Mouse (Mus musculus) heart, embryonic 10.5 days (tissue): ENCODE data around the gene Disp2. TPM values are rescaled to one million over a fixed set of nuclear protein-coding genes. Genes with fewer than 3 reads are reported as not detected.
A peak's percentile ranks its signal among the peaks of the same experiment; 100 is the strongest.

Experiments
- DNase-seq: peaks from one replicate; pipeline ENCODE4 v3.0.0-alpha.2; 2017; ENCODE audit warnings: low spot score
- H3K27ac ChIP-seq: fragments of 300-500 bp; sonication (generic); 2 replicates; pipeline ENCODE4 v1.5.1; 2016; ENCODE audit warnings: mild to moderate bottlenecking
- H3K27me3 ChIP-seq: fragments of 300-500 bp; sonication (generic); 2 replicates; pipeline ENCODE4 v1.6.1; 2016; ENCODE audit warnings: mild to moderate bottlenecking; ENCODE audit not compliant: poor library complexity, insufficient read depth, severe bottlenecking
- H3K36me3 ChIP-seq: fragments of 300-500 bp; sonication (generic); 2 replicates; pipeline ENCODE4 v1.6.1; 2016; ENCODE audit warnings: mild to moderate bottlenecking, moderate library complexity
- H3K4me1 ChIP-seq: fragments of 300-500 bp; sonication (generic); 2 replicates; pipeline ENCODE4 v1.6.1; 2016; ENCODE audit warnings: mild to moderate bottlenecking
- H3K4me3 ChIP-seq: fragments of 300-500 bp; sonication (generic); 2 replicates; pipeline ENCODE4 v1.5.1; 2016; ENCODE audit warnings: mild to moderate bottlenecking, moderate library complexity
- H3K9me3 ChIP-seq: fragments of 300-500 bp; sonication (generic); 2 replicates; pipeline ENCODE4 v1.6.1; 2016; ENCODE audit warnings: mild to moderate bottlenecking, moderate library complexity
- WGBS: fragments of 180-500 bp; shearing (Covaris S2); methylation state at CpG from one replicate; pipeline ENCODE4 v1.1.7; 2016; 5-methylcytosine and 5-hydroxymethylcytosine counted together
- polyA plus RNA-seq: library from polyadenylated mRNA; unstranded; fragments of >200 nt; fragmentation: Nextera tagmentation; extraction: Ambion mirVana; gene quantifications from 2 replicates; pipeline ENCODE4 v1.2.1, GENCODE M21; 2016

The Disp2 gene
- polyA plus RNA-seq, 1 experiment from 2014 or later: 0.20 TPM

- no peak for DNase-seq
- H3K4me3 ChIP-seq: no peak overlapping the region
- 60% methylated on average over 4 of the region's 4 CpGs for WGBS
- H3K27ac ChIP-seq: no peak overlapping the region
- H3K9me3 ChIP-seq: no peaks in the 10 kb centered on the region
- peaks cover 20% of the 10 kb centered on the region for H3K4me1 ChIP-seq
- H3K36me3 ChIP-seq: no peaks in the 10 kb centered on the region
- H3K27me3 ChIP-seq: peaks cover 37% of the 10 kb centered on the region
Measured at GRCm38 (mm10) chr2:118778418-118778817, 1.1 kb upstream of the Disp2 start.

GRCm38 (mm10) chr2:118779065-118779464 is 454 bp upstream of the Disp2 start:
- Histone ChIP-seq H3K4me1 (peaks cover 20% of the 10 kb centered on the region), H3K27ac (peak overlapping the region; percentile 2; the same call in 1 of the 2 replicates), H3K27me3 (peaks cover 37% of the 10 kb centered on the region), H3K36me3 (no peaks in the 10 kb centered on the region), H3K4me3 (peak overlapping the region; percentile 51), H3K9me3 (no peaks in the 10 kb centered on the region)
- 9% methylated on average over 10 of the region's 10 CpGs for WGBS
- DNase-seq: no peak

- Histone ChIP-seq H3K27ac (no peak overlapping the region), H3K4me1 (peaks cover 16% of the 10 kb centered on the region), H3K9me3 (no peaks in the 10 kb centered on the region), H3K36me3 (no peaks in the 10 kb centered on the region), H3K27me3 (peaks cover 29% of the 10 kb centered on the region), H3K4me3 (no peak overlapping the region)
- WGBS: 41% methylated on average over 1 of the region's 1 CpGs
- DNase-seq: no peak
Measured at GRCm38 (mm10) chr2:118781115-118781514, 1.6 kb downstream of the Disp2 start.

- Histone ChIP-seq H3K27me3 (peaks cover 32% of the 10 kb centered on the region), H3K4me1 (peaks cover 13% of the 10 kb centered on the region), H3K4me3 (no peak overlapping the region), H3K36me3 (no peaks in the 10 kb centered on the region), H3K9me3 (no peaks in the 10 kb centered on the region), H3K27ac (no peak overlapping the region)
- no peak for DNase-seq
- 42% methylated on average over 4 of the region's 4 CpGs for WGBS
Measured at GRCm38 (mm10) chr2:118782303-118782702, 2.8 kb downstream of the Disp2 start.

- H3K27me3 ChIP-seq: peaks cover 38% of the 10 kb centered on the region
- no peak overlapping the region for H3K27ac ChIP-seq
- H3K4me1 ChIP-seq: peaks cover 13% of the 10 kb centered on the region
- no peak overlapping the region for H3K4me3 ChIP-seq
- no peak for DNase-seq
- 66% methylated on average over 5 of the region's 5 CpGs for WGBS
- no peaks in the 10 kb centered on the region for H3K9me3 ChIP-seq
- no peaks in the 10 kb centered on the region for H3K36me3 ChIP-seq
Measured at GRCm38 (mm10) chr2:118783093-118783492, 3.6 kb downstream of the Disp2 start.

GRCm38 (mm10) chr2:118783663-118784062 is 4.1 kb downstream of the Disp2 start:
- H3K4me1 ChIP-seq: peaks cover 13% of the 10 kb centered on the region
- no peak overlapping the region for H3K4me3 ChIP-seq
- H3K36me3 ChIP-seq: no peaks in the 10 kb centered on the region
- DNase-seq: no peak
- peaks cover 42% of the 10 kb centered on the region for H3K27me3 ChIP-seq
- no peaks in the 10 kb centered on the region for H3K9me3 ChIP-seq
- 88% methylated on average over 7 of the region's 7 CpGs for WGBS
- H3K27ac ChIP-seq: no peak overlapping the region

GRCm38 (mm10) chr2:118786525-118786924 is 7.0 kb downstream of the Disp2 start:
- H3K27me3 ChIP-seq: peaks cover 50% of the 10 kb centered on the region
- no peak overlapping the region for H3K27ac ChIP-seq
- H3K36me3 ChIP-seq: no peaks in the 10 kb centered on the region
- WGBS: 65% methylated on average over 5 of the region's 5 CpGs
- H3K9me3 ChIP-seq: no peaks in the 10 kb centered on the region
- H3K4me1 ChIP-seq: peaks cover 13% of the 10 kb centered on the region
- H3K4me3 ChIP-seq: no peak overlapping the region
- no peak for DNase-seq

- no peak overlapping the region for H3K4me3 ChIP-seq
- WGBS: 81% methylated on average over 11 of the region's 11 CpGs
- H3K36me3 ChIP-seq: no peaks in the 10 kb centered on the region
- DNase-seq: no peak
- H3K27ac ChIP-seq: no peak overlapping the region
- H3K4me1 ChIP-seq: peaks cover 13% of the 10 kb centered on the region
- peaks cover 75% of the 10 kb centered on the region for H3K27me3 ChIP-seq
- no peaks in the 10 kb centered on the region for H3K9me3 ChIP-seq
Measured at GRCm38 (mm10) chr2:118789501-118789900, 10.0 kb downstream of the Disp2 start.

GRCm38 (mm10) chr2:118790221-118790550 is 10.7 kb downstream of the Disp2 start:
- Histone ChIP-seq H3K27ac (no peak overlapping the region), H3K4me3 (peak overlapping the region; percentile 34; the same call in 1 of the 2 replicates), H3K36me3 (no peaks in the 10 kb centered on the region), H3K4me1 (peaks cover 13% of the 10 kb centered on the region), H3K9me3 (no peaks in the 10 kb centered on the region), H3K27me3 (peaks cover 76% of the 10 kb centered on the region)
- 48% methylated on average over 12 of the region's 12 CpGs for WGBS
- DNase-seq: no peak

- Histone ChIP-seq H3K4me3 (peak overlapping the region; percentile 34; the same call in 1 of the 2 replicates), H3K27ac (no peak overlapping the region), H3K4me1 (peaks cover 13% of the 10 kb centered on the region), H3K36me3 (no peaks in the 10 kb centered on the region), H3K27me3 (peaks cover 76% of the 10 kb centered on the region), H3K9me3 (no peaks in the 10 kb centered on the region)
- WGBS: 25% methylated on average over 44 of the region's 44 CpGs
- no peak for DNase-seq
Measured at GRCm38 (mm10) chr2:118790551-118791525, 11.3 kb downstream of the Disp2 start.

- Histone ChIP-seq H3K4me1 (peaks cover 13% of the 10 kb centered on the region), H3K36me3 (no peaks in the 10 kb centered on the region), H3K9me3 (no peaks in the 10 kb centered on the region), H3K4me3 (no peak overlapping the region), H3K27ac (no peak overlapping the region), H3K27me3 (peaks cover 72% of the 10 kb centered on the region)
- no peak for DNase-seq
- 88% methylated on average over 26 of the region's 26 CpGs for WGBS
Measured at GRCm38 (mm10) chr2:118791591-118792258, 12.2 kb downstream of the Disp2 start.

GRCm38 (mm10) chr2:118792259-118792613 is 12.7 kb downstream of the Disp2 start:
- peaks cover 68% of the 10 kb centered on the region for H3K27me3 ChIP-seq
- no peak overlapping the region for H3K27ac ChIP-seq
- WGBS: 65% methylated on average over 4 of the region's 4 CpGs
- peaks cover 13% of the 10 kb centered on the region for H3K4me1 ChIP-seq
- H3K9me3 ChIP-seq: no peaks in the 10 kb centered on the region
- no peak for DNase-seq
- H3K4me3 ChIP-seq: no peak overlapping the region
- H3K36me3 ChIP-seq: no peaks in the 10 kb centered on the region

GRCm38 (mm10) chr2:118793636-118794035 is 14.1 kb downstream of the Disp2 start:
- Histone ChIP-seq H3K36me3 (no peaks in the 10 kb centered on the region), H3K27me3 (peaks cover 58% of the 10 kb centered on the region)
- WGBS: 69% methylated on average over 4 of the region's 4 CpGs

More at GRCm38 (mm10) chr2:118793636-118794035, 14.1 kb downstream of the Disp2 start:
- DNase-seq: no peak
- Histone ChIP-seq H3K9me3 (0 out of 2 replicates have a peak, but pooled peaks cover 2% of the 10 kb centered on the region), H3K4me3 (no peak overlapping the region), H3K4me1 (peaks cover 13% of the 10 kb centered on the region), H3K27ac (no peak overlapping the region)
